Mouse (Mus musculus) midbrain, embryonic 11.5 days (tissue): Measurements from ENCODE around the gene Fam102b. TPM values are rescaled to one million over a fixed set of nuclear protein-coding genes. Genes with fewer than 3 reads are reported as not detected.

ENCODE experiments used
- microRNA-seq: library from miRNA; unstranded; fragments of <30 nt; microRNA quantifications from one replicate; pipeline ENCODE4, GENCODE M21; 2017
- polyA plus RNA-seq: library from polyadenylated mRNA; unstranded; fragments of >200 nt; fragmentation: Nextera tagmentation; extraction: Ambion mirVana; gene quantifications from 2 replicates; pipeline ENCODE4 v1.2.1, GENCODE M21; 2014

Gene Fam102b
- polyA plus RNA-seq, 1 experiment from 2014 or later: 12.5 TPM

Small RNAs within 50 kb of the gene (microRNA-seq; reads per million reads assigned to microRNA genes)
- gene Gm44384: not detected

Other genes starting within 250 kb of the Fam102b start
- gene Stxbp3, start 187.1 kb downstream of the Fam102b start, polyA plus RNA-seq: 23.7 and 25.7 TPM in 2 replicates
- gene Fndc7, start 137.6 kb downstream of the Fam102b start, polyA plus RNA-seq: 0.11 TPM in 1 of 2 replicates, not detected in the other
- 61.1 and 74.3 TPM in 2 replicates for gene Prpf38b, start 115.9 kb downstream of the Fam102b start, polyA plus RNA-seq
- gene Henmt1, start 87.7 kb downstream of the Fam102b start, polyA plus RNA-seq: 0.54 and 0.56 TPM in 2 replicates
- not detected in 2 replicates for gene Gm9857, start 87.2 kb downstream of the Fam102b start, polyA plus RNA-seq
- gene Slc25a54, start 52.9 kb upstream of the Fam102b start, polyA plus RNA-seq: not detected in 2 replicates
- gene Slc25a24, start 95.5 kb upstream of the Fam102b start, polyA plus RNA-seq: 32.1 and 38.7 TPM in 2 replicates